Mouse (Mus musculus): ENCODE measurements around the gene Mylk2. TPM values are rescaled to one million over a fixed set of nuclear protein-coding genes. Genes with fewer than 3 reads are reported as not detected.
A peak's percentile ranks its signal among the peaks of the same experiment; 100 is the strongest.

The Mylk2 gene
- total and polyA plus RNA-seq, 3 experiments: not detected

DNA sequence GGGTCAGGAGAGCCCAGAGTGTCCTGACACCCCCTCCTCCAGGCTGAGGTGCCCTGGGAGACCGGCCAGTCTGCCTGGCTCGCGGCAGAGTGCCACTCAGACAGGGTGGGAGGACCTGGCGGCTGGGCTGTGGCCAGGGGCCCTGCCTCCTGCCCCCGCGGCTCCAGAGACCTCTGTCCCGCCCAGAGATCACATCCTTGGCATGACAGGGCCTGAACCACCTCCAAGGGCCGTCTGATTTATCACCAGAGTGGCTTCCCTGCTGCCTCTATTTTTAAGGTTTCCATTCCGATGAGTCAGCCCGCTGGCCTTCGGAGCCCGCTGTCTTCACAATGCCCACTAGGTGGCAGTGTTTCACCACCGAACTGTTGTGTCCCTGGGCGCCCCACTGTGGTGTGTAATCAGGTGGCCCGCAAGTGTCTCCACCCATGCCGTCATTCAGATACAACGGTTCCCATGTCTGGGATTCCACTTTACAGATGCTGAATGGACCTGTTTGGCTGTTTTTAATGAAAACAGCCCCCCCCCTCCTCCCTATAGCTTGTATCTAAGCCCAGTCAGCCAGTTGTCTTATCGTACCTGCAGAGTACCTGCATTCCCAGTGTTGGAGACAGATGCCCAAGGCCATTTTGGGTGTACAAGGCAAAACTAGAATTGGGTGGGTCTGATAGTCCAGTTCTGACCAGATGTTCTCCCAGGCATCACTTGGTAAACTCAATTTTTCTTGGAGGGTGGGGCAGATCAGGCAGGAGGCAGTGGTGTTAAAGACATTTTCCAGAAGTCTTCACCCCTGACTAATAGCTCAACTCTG lies 3.4 kb downstream of the Mylk2 start:
- TF ChIP-seq KAT2A (conservative IDR thresholded peaks at IDR 0.05; ENCODE audit: low read depth, low read length): no peak
- no peak for TF ChIP-seq POLR2A (IDR thresholded peaks at IDR 0.05; ENCODE audit: control insufficient read depth in 1 of 2, insufficient read depth in 1 of 2, low read depth in 1 of 2, low read length in 2 of 2, poor library complexity in 1 of 2)
- TF ChIP-seq CTCF (IDR thresholded peaks at IDR 0.05 in 2 of 3, conservative IDR thresholded peaks at IDR 0.05 in 1 of 3; ENCODE audit: control insufficient read depth in 1 of 3, insufficient read depth in 1 of 3, low read depth in 2 of 3, low read length in 3 of 3, poor library complexity in 1 of 3, severe bottlenecking in 1 of 3): peak in 2 of 3 experiments; percentile 73 to 99
- TF ChIP-seq E2F4 (IDR thresholded peaks at IDR 0.05; ENCODE audit: borderline replicate concordance, low read depth, low read length): no peak
- TF ChIP-seq USF2 (IDR thresholded peaks at IDR 0.05; ENCODE audit: borderline replicate concordance in 1 of 2, insufficient read depth in 1 of 2, low read depth in 1 of 2, low read length in 2 of 2): no peak
- no peak for TF ChIP-seq ZMIZ1 (IDR thresholded peaks at IDR 0.05; ENCODE audit: low read depth, low read length)
- TF ChIP-seq MEF2A (IDR thresholded peaks at IDR 0.05; ENCODE audit: extremely low read depth, insufficient replicate concordance, low read depth, low read length, poor library complexity, severe bottlenecking): no peak
- TF ChIP-seq MAX (IDR thresholded peaks at IDR 0.05; ENCODE audit: low read length): no peak
- TF ChIP-seq SMC3 (IDR thresholded peaks at IDR 0.05; ENCODE audit: low read depth, low read length): peak; percentile 86
- peak; percentile 57 for TF ChIP-seq MAFK (IDR thresholded peaks at IDR 0.05; ENCODE audit: borderline replicate concordance, low read depth, low read length)
- TF ChIP-seq MXI1 (IDR thresholded peaks at IDR 0.05; ENCODE audit: low read depth, low read length): peak; percentile 38; the same call in 1 of the 2 replicates
- TF ChIP-seq RCOR1 (IDR thresholded peaks at IDR 0.05; ENCODE audit: low read depth, low read length): no peak
- TF ChIP-seq HCFC1 (IDR thresholded peaks at IDR 0.05; ENCODE audit: low read depth, low read length): no peak
- peak; percentile 28; the same call in 1 of the 2 replicates for TF ChIP-seq GATA1 (IDR thresholded peaks at IDR 0.05; ENCODE audit: low read depth, low read length)
- peak; percentile 96 for TF ChIP-seq RAD21 (IDR thresholded peaks at IDR 0.05; ENCODE audit: low read depth, low read length)
- no peak for TF ChIP-seq GABPA (IDR thresholded peaks at IDR 0.05; ENCODE audit: low read depth, low read length)
- TF ChIP-seq EP300 (IDR thresholded peaks at IDR 0.05; ENCODE audit: low read depth in 1 of 2, low read length in 2 of 2): peak in 1 of 2 experiments; percentile 54; a peak in 2 of 4 replicates
- TF ChIP-seq MYC (IDR thresholded peaks at IDR 0.05; ENCODE audit: low read depth, low read length): no peak
- TF ChIP-seq ZKSCAN1 (IDR thresholded peaks at IDR 0.05; ENCODE audit: low read depth, low read length): no peak
- no peak for TF ChIP-seq NRF1 (IDR thresholded peaks at IDR 0.05; ENCODE audit: insufficient read depth, low read depth, low read length, poor library complexity, severe bottlenecking)
- TF ChIP-seq JUND (IDR thresholded peaks at IDR 0.05; ENCODE audit: low read depth, low read length): no peak
- TF ChIP-seq SIN3A (IDR thresholded peaks at IDR 0.05; ENCODE audit: low read length): no peak
- no peak for TF ChIP-seq UBTF (IDR thresholded peaks at IDR 0.05; ENCODE audit: borderline replicate concordance, insufficient read depth, low read depth, low read length)
- no peak for TF ChIP-seq ZNF384 (IDR thresholded peaks at IDR 0.05; ENCODE audit: low read depth, low read length)
- no peak for TF ChIP-seq MYB (IDR thresholded peaks at IDR 0.05; ENCODE audit: low read depth, low read length)
- TF ChIP-seq CHD2 (IDR thresholded peaks at IDR 0.05; ENCODE audit: low read length): no peak
- 0 out of 2 replicates have a peak, but pooled peaks have one; percentile 29 for TF ChIP-seq BHLHE40 (IDR thresholded peaks at IDR 0.05; ENCODE audit: borderline replicate concordance, low read depth, low read length)
- TF ChIP-seq NELFE (IDR thresholded peaks at IDR 0.05; ENCODE audit: low read depth, low read length): no peak
- no peak for TF ChIP-seq POLR2AphosphoS2 (IDR thresholded peaks at IDR 0.05; ENCODE audit: low read length)
- peak; percentile 9; the same call in 1 of the 2 replicates for TF ChIP-seq ETS1 (IDR thresholded peaks at IDR 0.05; ENCODE audit: low read depth, low read length)
- no peak for TF ChIP-seq TCF12 (IDR thresholded peaks at IDR 0.05; ENCODE audit: low read depth, low read length)
- no peak for TF ChIP-seq POLR2AphosphoS5 (IDR thresholded peaks at IDR 0.05; ENCODE audit: borderline replicate concordance, low read depth, low read length)
- TF ChIP-seq USF1 (IDR thresholded peaks at IDR 0.05; ENCODE audit: low read depth, low read length): peak; percentile 56; the same call in 1 of the 2 replicates
- peak; percentile 82 for TF ChIP-seq ZC3H11A (IDR thresholded peaks at IDR 0.05; ENCODE audit: low read depth, low read length)
- Histone ChIP-seq H3K4me1 (ENCODE audit: control insufficient read depth in 1 of 2, insufficient read depth in 2 of 2, low read length in 2 of 2) (peaks cover 0 to 9% of the 10 kb centered on the region in 2 experiments; a peak in 3 of 4 replicates), H3K36me3 (ENCODE audit: control insufficient read depth in 1 of 2, insufficient read depth in 2 of 2, low read length in 2 of 2) (no peaks in the 10 kb centered on the region; a peak in 1 of 4 replicates), H3K79me2 (ENCODE audit: control insufficient read depth, insufficient read depth, low read length, poor library complexity) (no peaks in the 10 kb centered on the region), H3K27ac (ENCODE audit: control insufficient read depth, low read depth, low read length) (no peak overlapping the region), H3K4me3 (ENCODE audit: control insufficient read depth in 1 of 2, insufficient read depth in 1 of 2, low read depth in 2 of 2, low read length in 2 of 2) (no peak overlapping the region), H3K27me3 (ENCODE audit: control insufficient read depth in 1 of 2, insufficient read depth in 2 of 2, low read length in 2 of 2) (peaks cover 0 to 1% of the 10 kb centered on the region in 2 experiments; a peak in 3 of 4 replicates), H3K9ac (ENCODE audit: control insufficient read depth, low read depth, low read length, poor library complexity, severe bottlenecking) (no peak overlapping the region), H3K9me3 (replicated peaks; ENCODE audit: insufficient read depth, low read length) (no peaks in the 10 kb centered on the region)
- DNase-seq (ENCODE audit: low read depth, low spot score): peak; percentile 88
